Mouse (Mus musculus) forelimb bud, embryonic 11.5 days (tissue): ENCODE results near the gene Ensa.
"Not testable (repeated sequence)": the region's sequence is repeated elsewhere in the genome, so short reads cannot be mapped to it uniquely, and the experiment has no call there.

Experiments
- DNase-seq: peaks from one replicate; pipeline ENCODE4 v3.0.0-alpha.2; 2012; ENCODE audit warnings: low read depth, low spot score

Ensa gene

GRCm38 (mm10) chr3:95662724-95663449, 38.1 kb downstream of the Ensa start:
- no peak for DNase-seq

- DNase-seq: no peak
Observed at GRCm38 (mm10) chr3:95663486-95663885, 38.7 kb downstream of the Ensa start.

DNA sequence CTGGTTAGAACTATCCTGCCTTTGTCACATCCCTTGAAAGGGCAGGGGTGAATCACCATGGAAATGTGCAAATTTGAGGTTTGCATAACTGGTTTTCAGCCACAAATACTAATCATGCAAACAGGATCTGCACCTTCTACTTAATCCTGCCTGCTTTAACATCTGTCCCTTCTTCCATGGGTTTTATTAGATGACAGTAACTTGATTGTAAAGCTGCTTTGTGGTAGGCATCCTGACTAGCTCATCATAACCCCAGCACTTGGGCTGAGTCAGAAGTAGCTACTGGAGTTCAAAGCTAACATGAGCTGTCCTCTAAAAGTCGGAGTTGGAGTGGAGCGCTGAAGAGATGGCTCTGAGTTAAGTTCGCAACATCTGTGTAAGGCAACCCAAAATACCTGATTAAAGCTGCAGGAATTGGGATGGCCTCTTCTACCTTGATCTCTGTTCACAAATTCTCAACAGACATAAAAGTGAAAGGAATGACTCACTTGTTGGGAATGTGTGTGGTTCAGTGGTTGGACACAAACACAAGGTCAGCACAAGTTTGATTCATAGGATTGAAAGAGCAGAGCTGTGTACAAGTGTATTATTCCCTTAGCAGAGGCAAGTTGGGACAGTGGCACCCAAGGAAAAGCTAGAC, 39.3 kb downstream of the Ensa start:
- DNase-seq: no peak

DNA sequence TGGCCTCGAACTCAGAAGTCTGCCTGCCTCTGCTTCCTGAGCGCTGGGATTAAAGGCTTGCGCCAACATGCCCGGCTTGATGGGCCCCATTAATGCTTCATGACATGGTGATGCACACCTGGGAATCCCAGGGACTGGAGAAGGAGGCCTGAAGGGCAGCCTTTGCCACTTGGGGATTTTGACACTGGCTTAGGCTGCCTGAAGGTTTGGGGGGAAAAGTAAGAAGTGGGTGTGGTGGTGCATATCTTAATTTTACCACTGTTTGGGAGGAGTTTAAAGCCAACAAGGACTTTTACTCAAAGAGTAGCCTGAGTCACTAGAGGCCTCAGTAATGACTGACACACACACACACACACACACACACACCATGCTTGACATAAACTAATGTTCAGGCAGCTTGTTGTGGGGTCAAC, 40.2 kb downstream of the Ensa start:
- DNase-seq: no peak

GRCm38 (mm10) chr3:95666124-95666844, 41.5 kb downstream of the Ensa start:
- no peak for DNase-seq

DNA sequence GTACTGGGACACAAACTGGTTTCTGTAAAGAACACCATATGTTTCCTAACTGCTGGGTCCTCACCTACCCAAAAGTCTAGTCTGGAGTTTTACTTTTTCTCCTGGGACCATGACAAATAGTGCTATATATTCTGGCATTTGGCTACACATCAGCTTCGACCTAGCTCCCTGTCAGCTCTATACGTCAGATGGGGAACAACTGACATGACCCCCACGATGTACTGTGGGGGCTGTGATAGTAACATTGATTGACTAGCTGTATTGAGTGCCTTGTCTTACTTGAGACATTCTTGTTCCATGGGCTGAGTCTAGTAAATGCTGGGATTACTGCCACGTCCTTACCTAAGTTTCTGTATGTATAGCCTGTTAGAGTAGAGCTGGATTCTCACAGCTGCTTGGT, 42.7 kb downstream of the Ensa start:
- no peak for DNase-seq

- no peak for DNase-seq
Observed at GRCm38 (mm10) chr3:95668026-95668425, 43.2 kb downstream of the Ensa start.

DNA sequence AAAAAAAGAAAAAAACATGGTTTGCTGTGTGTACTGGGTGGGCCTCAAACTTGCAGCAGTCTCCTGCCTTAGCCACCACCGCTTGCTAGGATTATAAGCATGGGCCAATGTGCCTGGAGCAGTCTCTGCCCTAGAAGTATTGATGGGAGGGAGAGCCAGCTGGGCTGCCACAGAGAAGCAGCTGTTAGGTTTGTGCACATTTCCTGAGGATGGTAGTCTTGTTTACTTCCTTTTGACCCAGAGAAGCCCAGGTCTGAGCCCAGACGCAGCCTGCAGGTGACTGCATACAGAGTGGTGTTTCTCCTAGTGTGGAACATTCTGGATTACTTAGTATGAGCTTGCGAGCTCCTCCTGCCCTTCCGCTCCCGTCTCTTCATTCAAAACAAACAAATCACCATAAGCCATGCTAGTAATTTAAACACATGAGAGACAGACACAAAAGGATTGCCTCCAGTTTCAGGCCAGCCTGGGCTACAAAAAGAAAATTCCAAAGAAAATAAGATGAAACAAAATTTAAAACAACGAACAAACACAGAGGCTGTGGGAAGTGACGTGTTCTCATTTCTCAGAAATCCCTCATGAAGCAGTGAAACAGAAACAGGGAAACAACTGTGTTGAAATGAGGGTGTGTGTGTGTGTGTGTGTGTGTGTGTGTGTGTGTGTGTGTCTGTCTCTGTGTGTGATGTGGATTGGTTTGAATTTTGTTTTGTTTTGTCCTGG, 44.0 kb downstream of the Ensa start:
- DNase-seq: no peak

DNA sequence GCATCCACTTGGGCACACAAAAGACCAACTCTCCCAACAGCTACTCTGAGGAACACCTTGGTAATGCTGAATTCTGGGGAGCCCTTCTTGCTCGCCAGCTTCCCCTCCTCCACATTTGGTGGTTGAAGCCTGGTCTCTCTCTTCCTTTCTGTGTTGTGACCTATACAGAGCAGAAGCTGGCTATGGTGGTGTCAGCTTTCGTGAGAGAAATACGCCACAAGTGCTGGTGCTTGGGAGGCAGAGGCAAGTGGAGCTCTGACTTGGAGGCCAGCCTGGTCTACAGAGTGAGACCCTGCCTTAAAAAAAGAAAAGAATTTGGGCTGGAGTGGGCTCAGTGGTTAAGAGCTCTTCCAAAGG, 44.5 kb downstream of the Ensa start:
- no peak for DNase-seq

DNA sequence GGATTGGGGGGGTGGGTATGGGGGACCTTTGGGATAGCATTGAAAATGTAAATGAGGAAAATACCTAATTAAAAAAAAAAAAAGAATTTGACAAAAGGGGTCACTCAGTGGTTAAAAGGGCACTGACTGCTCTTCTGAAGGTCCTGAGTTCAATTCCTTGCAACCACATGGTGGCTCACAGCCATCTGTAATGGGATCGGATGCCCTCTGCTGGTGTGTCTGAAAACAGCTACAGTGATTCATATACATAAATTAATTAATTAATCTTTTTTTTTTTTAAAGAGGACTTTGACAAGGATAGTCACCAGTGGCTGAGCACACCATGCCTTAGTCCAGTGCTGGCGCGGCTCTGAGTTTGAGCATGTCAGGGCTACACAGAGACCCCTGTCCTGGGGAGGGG, 45.6 kb downstream of the Ensa start:
- DNase-seq: not testable (repeated sequence)

DNA sequence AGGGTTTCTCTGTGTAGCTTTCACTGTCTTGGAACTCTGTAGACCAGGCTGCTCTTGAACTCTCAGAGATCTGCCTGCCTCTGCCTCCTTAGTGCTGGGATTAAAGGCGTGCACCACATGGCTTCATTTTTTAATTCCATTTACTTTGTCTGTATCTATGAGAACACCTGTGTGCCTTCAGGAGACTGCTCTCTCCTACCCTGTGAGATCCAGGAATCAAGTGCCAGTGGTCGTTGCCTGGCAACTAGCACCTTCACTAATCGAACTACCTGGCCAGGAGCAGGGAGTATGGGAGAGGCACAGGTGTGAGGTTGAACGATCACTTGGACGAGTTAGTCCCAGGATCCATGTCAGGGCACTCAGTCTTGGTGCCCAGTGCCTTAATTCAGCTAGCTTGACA, 46.4 kb downstream of the Ensa start:
- no peak for DNase-seq

DNA sequence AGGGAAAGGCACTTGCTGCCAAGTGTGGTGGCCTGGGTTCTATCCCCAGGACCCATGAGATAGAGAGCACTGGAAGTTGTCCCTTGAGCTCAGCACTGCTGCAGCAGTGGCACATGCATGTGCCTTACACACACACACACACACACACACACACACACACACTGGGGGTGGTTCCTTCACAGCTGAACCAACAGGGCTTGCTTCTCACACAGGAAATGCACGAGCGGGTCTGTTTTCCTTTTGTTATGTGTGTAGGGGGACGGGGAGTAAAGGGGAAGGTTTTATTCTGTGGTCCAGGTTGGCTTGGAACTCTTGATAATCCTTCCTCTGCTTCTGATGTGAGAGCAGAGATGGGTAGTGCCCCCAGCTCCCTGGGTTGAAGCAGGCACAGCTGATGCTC, 47.7 kb downstream of the Ensa start:
- no peak for DNase-seq

- DNase-seq: no peak
Observed at GRCm38 (mm10) chr3:95672861-95673706, 48.3 kb downstream of the Ensa start.

DNA sequence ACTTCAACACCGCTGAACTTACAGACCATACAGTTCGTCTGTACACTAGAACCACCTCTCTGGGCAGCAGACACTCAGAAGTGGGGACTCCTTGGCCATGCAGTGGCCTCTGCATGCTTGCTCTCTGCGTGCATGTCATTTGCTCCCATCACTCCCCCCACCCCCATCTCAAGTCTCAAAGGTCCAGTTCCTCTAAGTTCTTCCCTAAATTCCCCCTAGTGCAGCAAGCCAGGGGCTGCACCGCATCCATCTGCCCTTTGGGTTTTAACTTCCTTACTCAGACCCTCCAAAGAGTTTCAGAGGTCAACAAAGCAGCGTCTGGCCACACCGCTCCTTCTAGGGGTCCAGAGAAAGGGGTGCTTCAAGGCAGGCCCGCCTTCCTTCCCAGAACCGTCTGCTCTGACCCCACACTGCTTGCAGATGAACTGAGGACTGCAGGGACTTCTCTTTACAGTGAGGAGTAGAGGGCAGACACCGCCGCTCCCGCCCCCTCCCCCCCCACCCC, 49.0 kb downstream of the Ensa start:
- no peak for DNase-seq

- DNase-seq: peak; percentile 83
Observed at GRCm38 (mm10) chr3:95674236-95674635, 49.4 kb downstream of the Ensa start.

- DNase-seq: no peak
Observed at GRCm38 (mm10) chr3:95674812-95675211, 50.0 kb downstream of the Ensa start.

- peak; percentile 79 for DNase-seq
Observed at GRCm38 (mm10) chr3:95675301-95676092, 50.7 kb downstream of the Ensa start.

- DNase-seq: no peak
Observed at GRCm38 (mm10) chr3:95676745-95677419, 52.1 kb downstream of the Ensa start.

DNA sequence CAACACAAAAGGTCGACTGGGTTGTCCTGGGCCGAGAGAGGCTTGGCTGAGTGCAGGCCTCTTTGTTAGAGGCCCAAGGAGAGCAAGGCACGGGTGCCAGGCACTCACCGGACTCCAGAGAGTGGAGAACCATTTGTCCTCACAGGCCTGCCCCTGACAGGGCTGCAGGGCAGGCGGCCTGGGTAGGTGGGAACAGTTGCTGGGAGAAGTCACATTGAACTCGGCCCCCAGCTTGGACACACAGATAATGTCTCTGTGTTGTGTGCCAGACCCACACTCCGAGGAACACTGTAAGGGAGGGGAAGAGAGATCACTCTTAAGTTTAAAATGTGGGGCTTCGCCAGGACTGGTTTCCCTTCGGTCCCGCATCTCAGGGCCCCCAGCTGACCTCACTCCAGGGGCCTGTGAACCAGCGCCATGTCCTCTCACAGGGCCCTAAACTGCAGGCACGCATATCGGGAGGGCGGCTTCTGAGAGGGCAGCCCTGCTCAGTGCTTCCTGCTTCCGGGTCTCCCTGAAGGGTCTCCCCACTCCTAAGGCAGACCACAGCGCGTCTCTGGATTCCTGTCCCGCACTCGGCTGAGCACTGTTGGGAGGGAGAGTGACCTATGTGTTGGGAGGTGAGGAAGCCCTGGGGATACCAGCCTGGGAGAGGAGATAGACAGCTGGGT, 52.8 kb downstream of the Ensa start:
- DNase-seq: no peak
